Mouse (Mus musculus): Measurements from ENCODE around the gene Stat5b. TPM values are rescaled to one million over a fixed set of nuclear protein-coding genes. Genes with fewer than 3 reads are reported as not detected.

Gene Stat5b
- total RNA-seq (2021) = 10 to 100 TPM; 14.6 to 19.9 TPM
- long read RNA-seq, experiment 1, full-length matches to known transcripts = 16 of 25 reads
- long read RNA-seq, experiment 1, partial matches to known transcripts = 3 of 25 reads
- long read RNA-seq, experiment 1, other reads (novel, unspliced or antisense) = 6 of 25 reads
- long read RNA-seq, experiment 2, full-length matches to known transcripts = 14 of 22 reads
- long read RNA-seq, experiment 2, partial matches to known transcripts = 1 of 22 reads
- long read RNA-seq, experiment 2, other reads (novel, unspliced or antisense) = 7 of 22 reads

DNA sequence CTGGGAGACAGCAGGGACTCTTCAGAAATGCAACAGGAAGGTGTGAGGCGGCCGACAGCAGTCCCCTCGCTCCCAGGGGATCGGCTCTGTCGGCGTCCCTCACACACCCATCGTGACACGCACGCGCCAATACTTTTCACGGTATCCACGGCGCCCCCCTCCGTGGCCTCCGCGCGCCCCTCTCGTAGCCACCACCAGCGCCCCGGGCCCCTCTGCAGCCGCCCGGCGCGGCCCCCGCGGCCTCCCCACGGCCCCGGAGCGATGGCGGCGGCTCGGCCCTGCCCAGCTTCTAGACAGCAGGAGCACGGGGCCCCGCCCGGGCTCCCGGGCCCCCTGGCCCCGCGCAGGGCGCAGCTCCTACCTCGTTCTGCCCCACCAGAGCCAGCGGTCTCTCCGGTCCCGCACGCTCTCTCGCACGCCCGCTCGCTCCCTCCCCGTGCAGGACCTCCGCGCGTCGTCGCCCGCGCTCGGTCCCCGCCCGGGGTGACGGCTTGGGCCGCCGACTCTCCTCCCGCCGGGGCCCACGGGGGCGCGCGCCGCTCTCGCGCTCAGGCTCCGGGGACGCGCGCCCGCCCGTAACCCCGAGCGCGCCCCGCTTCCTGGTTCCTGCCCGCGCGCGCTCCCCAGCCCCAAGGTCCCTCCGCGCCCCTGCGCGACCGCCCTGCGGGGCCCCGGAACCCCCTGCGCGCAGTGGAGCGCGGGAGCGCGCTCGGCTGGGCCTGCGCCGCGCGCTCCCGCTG lies at the start of gene Stat5b:
TSS of gene Stat5b (minus strand) at position 687 of the 740 bp plus-strand sequence.
- DNase-seq (ENCODE audit: low spot score in 2 of 2) = peak; percentile 49 to 63
- intact Hi-C loops (cut with DNase I) = no loop called here

DNA sequence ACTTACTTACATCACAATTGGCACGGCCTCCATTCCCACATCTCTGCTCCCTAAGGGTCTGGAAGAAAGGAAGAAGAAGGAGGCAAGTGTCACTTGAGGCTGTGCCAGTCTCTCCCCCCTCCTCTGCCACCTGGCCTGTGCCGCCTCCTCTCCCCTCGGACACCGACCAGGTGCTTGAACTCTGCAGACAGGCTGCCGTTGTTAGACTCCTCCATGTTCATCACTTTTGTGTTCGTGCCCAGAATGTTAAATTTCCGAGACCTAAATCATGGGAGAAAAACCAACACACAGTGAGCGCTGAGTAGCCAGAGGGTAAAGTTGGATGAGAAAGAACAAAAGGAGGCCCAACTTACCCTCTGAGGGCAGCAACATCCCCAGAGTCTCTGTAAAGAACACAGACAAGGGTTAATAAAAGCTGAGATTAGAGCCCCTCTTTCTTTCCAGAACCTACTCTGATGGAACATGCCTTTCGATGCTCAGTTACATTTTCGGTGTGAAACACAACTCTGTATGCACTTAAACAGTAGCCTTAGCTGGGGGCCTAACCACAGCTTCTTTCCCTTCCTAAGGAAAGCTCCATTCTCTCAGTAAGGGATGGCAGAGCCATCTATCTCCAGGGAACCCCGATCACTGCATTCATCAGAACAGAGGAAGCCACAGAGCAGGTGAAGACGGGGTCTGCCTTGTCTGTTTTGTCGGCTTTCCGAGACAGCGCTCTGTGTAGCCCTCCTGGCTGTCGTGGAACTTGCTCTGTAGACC lies 48.1 kb upstream of the Stat5b start:
- intact Hi-C loops (cut with DNase I) = no loop called here
- DNase-seq (ENCODE audit: low spot score in 2 of 2) = no peak

DNA sequence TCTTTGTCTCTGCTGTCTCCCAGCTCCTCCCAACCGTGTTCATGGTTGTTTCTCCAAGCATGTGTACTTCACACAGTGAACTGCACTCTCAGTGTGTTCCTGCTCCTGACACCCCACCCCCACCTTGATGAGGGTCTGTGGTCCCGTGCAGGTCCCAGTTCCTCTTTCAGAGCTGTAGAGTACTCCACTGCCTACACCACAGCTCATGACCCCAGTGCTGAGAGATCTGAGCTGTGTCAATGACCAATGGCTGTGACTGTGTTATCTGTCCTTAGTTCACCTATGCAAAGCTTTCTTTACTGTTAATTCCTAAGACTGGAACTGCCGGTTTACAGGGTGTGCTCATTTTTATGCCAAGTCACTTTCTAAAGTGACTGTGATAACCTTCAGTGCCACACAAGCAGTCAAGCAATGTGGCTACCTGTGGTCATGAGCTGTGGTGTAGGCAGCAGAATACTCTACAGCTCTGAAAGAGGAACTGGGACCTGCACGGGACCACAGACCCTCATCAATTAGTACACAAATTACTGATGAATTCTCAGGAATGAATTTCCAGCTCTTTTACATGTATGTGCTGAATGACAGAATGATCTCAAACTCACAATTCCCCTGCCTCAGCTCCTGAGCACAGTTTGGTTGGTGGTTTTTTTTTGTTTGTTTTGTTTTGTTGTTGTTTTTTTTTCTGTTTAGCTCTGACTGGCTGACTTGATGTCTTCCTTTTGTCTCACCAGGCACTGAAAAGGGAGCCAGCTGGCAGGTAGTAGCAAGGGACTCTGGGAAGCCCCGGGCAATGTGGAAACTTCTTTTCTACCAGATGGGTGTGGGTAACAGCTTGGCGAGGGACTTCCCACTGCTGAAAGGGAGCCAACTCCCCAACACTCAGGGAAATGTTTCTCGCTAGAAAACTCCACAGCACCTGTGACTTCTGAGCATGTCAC lies 47.0 kb upstream of the Stat5b start:
- intact Hi-C loops (cut with DNase I) = no loop called here
- peak; percentile 54 to 63 for DNase-seq (ENCODE audit: low spot score in 2 of 2)

DNA sequence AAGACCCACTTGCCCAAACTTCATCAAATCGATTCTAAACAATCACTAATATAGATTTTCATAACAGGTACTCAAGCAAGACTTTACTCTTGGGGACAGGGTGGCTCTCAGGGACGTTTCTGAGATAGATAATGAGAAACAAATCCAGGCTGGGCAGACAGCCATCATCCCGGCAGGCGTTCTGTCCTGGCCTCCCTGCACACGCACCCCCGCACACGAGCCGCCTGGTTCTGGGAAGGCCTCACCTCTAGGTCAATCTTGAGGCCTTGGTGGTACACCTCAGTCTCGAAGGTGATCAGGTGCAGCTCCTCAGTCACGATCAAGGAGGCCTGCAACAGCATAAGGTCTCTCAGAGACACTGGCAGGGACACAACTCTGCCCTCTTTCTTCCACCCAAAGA lies 45.6 kb upstream of the Stat5b start:
- intact Hi-C loops (cut with DNase I) = no loop called here
- no peak for DNase-seq (ENCODE audit: low spot score in 2 of 2)

GRCm38 (mm10) chr11:100894146-100894918 lies 43.8 kb upstream of the Stat5b start:
- intact Hi-C loops (cut with DNase I) = loop anchor here (5.0 kb wide), 1 partner anchor 43 kb away; the partner anchor contains the start of gene Stat3

GRCm38 (mm10) chr11:100893482-100893881 lies 43.0 kb upstream of the Stat5b start:
- DNase-seq (ENCODE audit: low spot score in 2 of 2) = peak; percentile 85 to 88
- intact Hi-C loops (cut with DNase I) = loop anchor here (1.0 to 5.0 kb wide), 2 partner anchors 44 to 64 kb away; partner anchors contain the start of gene Stat3

More at GRCm38 (mm10) chr11:100894146-100894918, 43.8 kb upstream of the Stat5b start:
- no peak for DNase-seq (ENCODE audit: low spot score in 2 of 2)

GRCm38 (mm10) chr11:100892435-100892834 lies 41.9 kb upstream of the Stat5b start:
- no peak for DNase-seq (ENCODE audit: low spot score in 2 of 2)
- intact Hi-C loops (cut with DNase I) = loop anchor here (5.0 kb wide), 1 partner anchor 45 kb away; the partner anchor contains the start of gene Stat3

GRCm38 (mm10) chr11:100891256-100892123 lies 41.0 kb upstream of the Stat5b start:
- intact Hi-C loops (cut with DNase I) = loop anchor here (5.0 kb wide), 1 partner anchor 46 kb away; the partner anchor contains the start of gene Stat3
- no peak for DNase-seq (ENCODE audit: low spot score in 2 of 2)

DNA sequence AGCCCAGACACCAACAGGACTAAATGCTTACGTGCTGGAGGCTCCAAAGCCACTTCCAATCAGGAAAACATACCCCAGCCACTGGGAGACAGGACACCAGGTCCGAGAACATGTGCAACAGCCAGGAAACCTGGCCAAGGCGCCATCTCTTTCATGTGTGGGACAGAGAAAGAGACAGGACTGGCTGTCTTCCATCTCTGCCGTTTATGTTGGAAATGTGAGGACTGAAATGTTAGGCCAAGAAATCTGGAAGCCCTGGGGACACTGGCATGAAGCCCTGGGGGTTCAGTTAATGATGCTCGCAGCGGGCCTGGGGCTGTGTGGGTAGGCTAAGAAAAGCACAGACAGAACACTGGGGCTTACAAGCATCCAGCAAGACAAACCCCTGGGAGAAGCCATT lies 40.0 kb upstream of the Stat5b start:
- DNase-seq (ENCODE audit: low spot score in 2 of 2) = peak in 1 of 2 experiments; percentile 20
- intact Hi-C loops (cut with DNase I) = loop anchor here (5.0 kb wide), 1 partner anchor 47 kb away; the partner anchor contains the start of gene Stat3

GRCm38 (mm10) chr11:100888348-100888820 lies 37.9 kb upstream of the Stat5b start:
- intact Hi-C loops (cut with DNase I) = no loop called here
- no peak for DNase-seq (ENCODE audit: low spot score in 2 of 2)

DNA sequence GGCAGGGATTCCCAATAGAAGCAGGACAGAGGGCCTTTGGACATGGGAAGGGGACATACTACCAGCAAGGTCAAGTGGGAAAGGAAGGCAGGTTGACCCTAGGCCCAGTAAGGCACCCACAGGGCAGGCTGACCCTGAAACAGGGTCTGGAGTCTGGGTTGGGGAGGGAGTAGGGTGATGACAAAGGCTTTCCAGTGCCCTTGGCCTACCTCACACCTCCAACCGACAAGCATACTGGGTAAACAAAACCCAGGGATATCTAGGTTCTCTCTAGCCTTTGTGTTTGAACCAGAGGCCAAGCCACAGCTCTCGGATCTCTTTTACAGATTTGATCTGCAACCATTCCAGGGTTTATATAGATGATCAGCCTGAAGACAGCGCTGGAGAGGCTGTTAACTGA lies 37.2 kb upstream of the Stat5b start:
- no peak for DNase-seq (ENCODE audit: low spot score in 2 of 2)
- intact Hi-C loops (cut with DNase I) = no loop called here

DNA sequence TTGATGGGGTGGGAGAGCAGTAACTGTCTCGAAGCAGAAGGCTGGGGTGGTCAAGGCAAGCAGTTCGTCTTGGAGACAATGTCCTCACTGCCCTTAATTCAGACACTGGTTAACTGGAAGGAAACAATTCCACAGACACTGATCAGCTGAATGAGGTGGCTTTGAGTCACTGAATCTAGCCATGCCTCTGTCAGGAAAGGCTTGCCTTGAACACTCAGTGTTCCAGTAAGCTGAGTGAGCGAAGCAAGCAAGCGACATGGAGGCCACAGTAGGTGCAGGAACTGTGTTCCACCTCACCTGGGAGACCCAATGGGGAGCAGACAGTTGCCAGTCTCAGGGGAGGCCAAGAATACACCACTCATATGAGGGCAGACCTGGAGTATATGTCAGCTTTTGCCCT lies 36.7 kb upstream of the Stat5b start:
- DNase-seq (ENCODE audit: low spot score in 2 of 2) = no peak
- intact Hi-C loops (cut with DNase I) = no loop called here

DNA sequence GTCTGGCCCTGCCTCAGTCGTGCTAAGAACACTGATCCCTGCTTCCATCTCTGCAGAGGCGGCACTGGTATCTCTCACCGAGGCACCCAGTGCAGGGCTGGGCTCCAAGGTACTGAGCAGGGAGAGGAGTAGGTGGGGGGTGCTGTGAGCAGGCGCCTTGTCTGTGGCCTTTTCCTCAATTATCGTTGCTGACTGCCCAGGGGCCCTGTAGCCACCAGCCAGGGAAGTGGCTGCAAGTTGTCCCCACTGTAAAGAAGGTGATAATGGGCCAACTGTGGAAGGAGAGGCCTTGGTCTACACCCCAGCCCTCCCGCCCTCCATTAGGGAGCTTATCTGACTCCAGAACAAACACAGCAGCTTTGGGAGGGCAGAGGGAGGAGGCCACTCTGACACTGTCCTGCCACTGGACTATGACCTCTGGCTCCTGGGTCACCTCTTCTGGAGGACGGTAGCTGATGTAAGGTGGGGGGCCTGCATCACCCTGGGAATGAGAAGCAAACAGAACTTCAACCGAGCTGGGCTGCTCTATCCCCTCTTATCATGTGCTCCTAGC lies 35.7 kb upstream of the Stat5b start:
- intact Hi-C loops (cut with DNase I) = no loop called here
- no peak for DNase-seq (ENCODE audit: low spot score in 2 of 2)

DNA sequence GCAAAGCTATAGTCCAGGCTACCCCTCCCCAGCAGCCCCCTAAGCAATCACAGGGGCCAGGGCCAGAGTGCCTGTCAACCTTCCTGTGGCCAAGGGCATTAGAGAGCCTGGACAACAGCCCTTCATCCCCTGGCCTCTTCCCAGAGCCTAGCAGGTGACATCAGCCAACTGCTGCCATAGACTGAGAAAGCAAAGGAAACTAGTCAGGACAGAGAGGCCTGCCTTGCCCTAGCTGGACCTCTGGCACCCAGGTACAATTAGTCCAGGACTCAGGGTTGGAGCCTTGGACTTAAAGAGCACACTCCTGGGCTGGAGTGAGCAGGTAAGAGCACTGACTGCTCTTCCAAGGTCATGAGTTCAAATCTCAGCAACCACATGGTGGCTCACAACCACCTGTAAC lies 34.9 kb upstream of the Stat5b start:
- intact Hi-C loops (cut with DNase I) = no loop called here
- DNase-seq (ENCODE audit: low spot score in 2 of 2) = no peak

GRCm38 (mm10) chr11:100883640-100884039 lies 33.1 kb upstream of the Stat5b start:
- no peak for DNase-seq (ENCODE audit: low spot score in 2 of 2)
- intact Hi-C loops (cut with DNase I) = no loop called here

GRCm38 (mm10) chr11:100879321-100880078 lies 29.0 kb upstream of the Stat5b start:
- intact Hi-C loops (cut with DNase I) = no loop called here
- DNase-seq (ENCODE audit: low spot score in 2 of 2) = no peak
